8 mouse cellular contexts compared by ENCODE assay signal in the genomic region with DNA sequence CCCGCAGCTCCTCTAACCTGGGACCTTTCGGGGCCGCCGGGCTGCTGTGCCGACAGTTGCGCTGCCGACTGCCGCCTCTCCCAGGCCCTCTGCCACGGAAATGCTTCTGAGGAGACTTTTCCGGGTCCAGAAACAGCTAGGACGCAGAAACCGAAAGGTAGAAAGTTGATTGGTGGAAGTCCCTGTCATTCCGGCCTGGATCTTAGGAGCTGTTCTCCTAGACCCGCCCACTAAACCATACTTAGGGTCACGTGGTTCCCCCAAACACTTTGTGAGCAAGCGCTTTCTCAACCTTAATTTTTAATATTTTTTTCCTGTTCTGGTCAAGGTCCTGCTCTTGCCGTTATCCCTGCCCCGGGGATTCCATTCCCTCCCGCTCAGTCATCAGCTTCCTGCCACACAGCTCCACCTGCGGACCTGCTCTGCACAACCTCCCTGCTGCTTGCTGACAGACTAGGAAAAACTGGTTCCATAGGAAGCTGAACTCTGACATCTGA. TPM values are rescaled to one million over a fixed set of nuclear protein-coding genes. Genes with fewer than 3 reads are reported as not detected.
A peak's percentile ranks its signal among the peaks of the same experiment; 100 is the strongest.
DNase-seq lines count a peak whose midpoint lies in the region; ATAC-seq and TF ChIP-seq lines count a peak whose summit lies in the region.
"Not testable (repeated sequence)": the region's sequence is repeated elsewhere in the genome, so short reads cannot be mapped to it uniquely, and the experiment has no call there.

A gene (minus strand): TSS at position 108 of the 497 bp plus-strand sequence.

- peak; percentile 100 for DNase-seq in 3T3-L1 (ENCODE audit: low read depth, low spot score)
- peak; percentile 24 to 63 for DNase-seq in adrenal gland, postnatal 4 days (ENCODE audit: low spot score in 2 of 2)
- peak; percentile 99 for DNase-seq in embryonic facial prominence, embryonic 14.5 days (ENCODE audit: low spot score)
- DNase-seq in heart, adult 2 months, result peak; percentile 76 to 91
- peak; percentile 96 to 97 for DNase-seq in kidney, adult 8-10 months
- peak; percentile 66 to 80 for DNase-seq in spleen, postnatal 10 days (ENCODE audit: low spot score in 2 of 2)

- H3K27ac ChIP-seq in embryonic facial prominence, embryonic 14.5 days (replicated peaks; ENCODE audit: low read depth, low read length), result peak within 1 kb of the TSS; percentile 58
- peak within 1 kb of the TSS; percentile 86 for H3K27ac ChIP-seq in heart, adult 2 months
- H3K27ac ChIP-seq in limb, embryonic 13.5 days, result peak within 1 kb of the TSS; percentile 58
- peak within 1 kb of the TSS; percentile 78 for H3K27ac ChIP-seq in midbrain, embryonic 16.5 days (ENCODE audit: low read length)

- not testable (repeated sequence) for H3K4me1 ChIP-seq in embryonic facial prominence, embryonic 14.5 days (ENCODE audit: control insufficient read depth, insufficient read depth, low read length); heart, adult 2 months (ENCODE audit: control insufficient read depth, insufficient read depth, low read length); limb, embryonic 13.5 days; midbrain, embryonic 16.5 days (ENCODE audit: control insufficient read depth, insufficient read depth, low read length)

- peak within 1 kb of the TSS; percentile 52 for H3K4me2 ChIP-seq in embryonic facial prominence, embryonic 14.5 days (ENCODE audit: low read depth, low read length)
- H3K4me2 ChIP-seq in limb, embryonic 13.5 days (replicated peaks), result peak within 1 kb of the TSS; percentile 62
- peak within 1 kb of the TSS; percentile 56 for H3K4me2 ChIP-seq in midbrain, embryonic 16.5 days (ENCODE audit: low read length)

- WGBS in embryonic facial prominence, embryonic 14.5 days, result 0% methylated on average over 18 of the region's 20 CpGs
- under 1% methylated on average over 20 of the region's 20 CpGs for WGBS in heart, adult 2 months
- WGBS in limb, embryonic 13.5 days, result under 1% methylated on average over 20 of the region's 20 CpGs
- 0% methylated on average over 20 of the region's 20 CpGs for WGBS in midbrain, embryonic 16.5 days

- peak; percentile 68 for TF ChIP-seq POLR2A in heart, adult 2 months (IDR thresholded peaks at IDR 0.05; ENCODE audit: insufficient read depth, low read depth, low read length)

- H3K36me3 ChIP-seq in embryonic facial prominence, embryonic 14.5 days (ENCODE audit: control insufficient read depth, insufficient read depth, low read length); heart, adult 2 months (ENCODE audit: control insufficient read depth, insufficient read depth, low read length); limb, embryonic 13.5 days; midbrain, embryonic 16.5 days (ENCODE audit: control insufficient read depth, insufficient read depth, low read length): not testable (repeated sequence)

- intact Hi-C loops in heart, adult 2 months (cut with DNase I), result loop anchor here (5.0 to 10.0 kb wide), 3 partner anchors 48 to 110 kb away; a partner anchor contains a TSS

- peak within 1 kb of the TSS; percentile 55 for H3K4me3 ChIP-seq in embryonic facial prominence, embryonic 14.5 days (ENCODE audit: low read depth, low read length)
- peak within 1 kb of the TSS; percentile 69 for H3K4me3 ChIP-seq in heart, adult 2 months
- H3K4me3 ChIP-seq in limb, embryonic 13.5 days, result peak within 1 kb of the TSS; percentile 64
- peak within 1 kb of the TSS; percentile 56 for H3K4me3 ChIP-seq in midbrain, embryonic 16.5 days (ENCODE audit: low read depth, low read length)

- not testable (repeated sequence) for TF ChIP-seq EP300 in heart, adult 2 months (IDR thresholded peaks at IDR 0.05; ENCODE audit: insufficient read depth, low read depth, low read length)

- not testable (repeated sequence) for H3K27me3 ChIP-seq in embryonic facial prominence, embryonic 14.5 days (replicated peaks; ENCODE audit: control insufficient read depth, insufficient read depth, low read length); heart, adult 2 months (ENCODE audit: control insufficient read depth, insufficient read depth, low read length); limb, embryonic 13.5 days; midbrain, embryonic 16.5 days (ENCODE audit: control insufficient read depth, insufficient read depth, low read depth, low read length)

- peak; percentile 38 for TF ChIP-seq CTCF in heart, adult 2 months (IDR thresholded peaks at IDR 0.05)

- H3K9me3 ChIP-seq in embryonic facial prominence, embryonic 14.5 days (ENCODE audit: control insufficient read depth, low read length); limb, embryonic 13.5 days; midbrain, embryonic 16.5 days (replicated peaks; ENCODE audit: control insufficient read depth, low read length, poor library complexity, severe bottlenecking): not testable (repeated sequence)

- ATAC-seq in embryonic facial prominence, embryonic 14.5 days (ENCODE audit: low read depth), result peak; percentile 99
- peak; percentile 99 for ATAC-seq in limb, embryonic 13.5 days (ENCODE audit: low FRiP score, low read depth)
- peak; percentile 99 for ATAC-seq in midbrain, embryonic 16.5 days

- peak within 1 kb of the TSS; percentile 75 for H3K9ac ChIP-seq in embryonic facial prominence, embryonic 14.5 days (ENCODE audit: low read depth, low read length)
- peak within 1 kb of the TSS; percentile 94 for H3K9ac ChIP-seq in heart, adult 2 months (ENCODE audit: low read depth, low read length)
- H3K9ac ChIP-seq in limb, embryonic 13.5 days, result peak within 1 kb of the TSS; percentile 74
- H3K9ac ChIP-seq in midbrain, embryonic 16.5 days (ENCODE audit: low read depth, low read length), result peak within 1 kb of the TSS; percentile 76

- H3K79me2 ChIP-seq in heart, adult 2 months (replicated peaks; ENCODE audit: control insufficient read depth, insufficient read depth, low read length), result not testable (repeated sequence)

RNA-seq across cellular contexts. Expression of the gene that starts here (rescaled TPM):
- total RNA-seq in adrenal gland, postnatal 4 days (2021), result 10 to 100 TPM; 16.2 to 17.4 TPM
- 13.6 and 13.7 TPM in 2 replicates for polyA plus RNA-seq in embryonic facial prominence, embryonic 14.5 days (2014; fragmentation: Nextera tagmentation; extraction: Ambion mirVana)
- total RNA-seq in heart, adult 2 months (2021), result 1 to 10 TPM; 5.9 to 7.4 TPM
- polyA plus RNA-seq in heart, adult 2 months (2012; rRNA removed), result 0.78 and 2.0 TPM in 2 replicates
- polyA plus RNA-seq in limb, embryonic 13.5 days (2015; fragmentation: Nextera tagmentation; extraction: Ambion mirVana), result 12.4 and 12.5 TPM in 2 replicates
- polyA plus RNA-seq in midbrain, embryonic 16.5 days (2015; fragmentation: Nextera tagmentation; extraction: Ambion mirVana), result 12.6 and 13.3 TPM in 2 replicates

Comparison
In these comparisons a context has a peak if more than half of its experiments do, and no peak if none do; other contexts are left out.
1. Peak in every context shown above with its lines: DNase-seq, ATAC-seq, H3K4me3 ChIP-seq and H3K27ac ChIP-seq.
2. DNase-seq: peak in every context shown above with its lines; median percentile 100 in 3T3-L1; 99 in embryonic facial prominence, embryonic 14.5 days; 96 in kidney, adult 8-10 months; 84 in heart, adult 2 months; 73 in spleen, postnatal 10 days; 44 in adrenal gland, postnatal 4 days.